Mouse (Mus musculus) neural tube, embryonic 12.5 days (tissue): Measurements from ENCODE around the gene Cdk6. TPM values are rescaled to one million over a fixed set of nuclear protein-coding genes. Genes with fewer than 3 reads are reported as not detected.

ENCODE experiments used
- polyA plus RNA-seq: library from polyadenylated mRNA; unstranded; fragments of >200 nt; fragmentation: Nextera tagmentation; extraction: Ambion mirVana; gene quantifications from 2 replicates; pipeline ENCODE4 v1.2.1, GENCODE M21; 2016

The Cdk6 gene
- polyA plus RNA-seq, 1 experiment from 2014 or later = 18.5 TPM

Other genes starting within 250 kb of the Cdk6 start
- gene Fam133b, start 202.3 kb downstream of the Cdk6 start, polyA plus RNA-seq = 31.6 and 35.1 TPM in 2 replicates
- gene 1700109H08Rik, start 230.1 kb downstream of the Cdk6 start, polyA plus RNA-seq = 3.7 and 4.1 TPM in 2 replicates